Mouse (Mus musculus) E14TG2a.4 (cell line): ENCODE measurements around the gene Usp37.

Experiments used
- CTCF ChIP-seq: conservative IDR thresholded peaks from 2 replicates; pipeline ENCODE4 v1.5.1; 2014; ENCODE audit warnings: low read length
- NANOG ChIP-seq: IDR thresholded peaks from 2 replicates; pipeline ENCODE4 v1.6.1; 2014; ENCODE audit warnings: borderline replicate concordance, low read length, mixed read lengths

DNA sequence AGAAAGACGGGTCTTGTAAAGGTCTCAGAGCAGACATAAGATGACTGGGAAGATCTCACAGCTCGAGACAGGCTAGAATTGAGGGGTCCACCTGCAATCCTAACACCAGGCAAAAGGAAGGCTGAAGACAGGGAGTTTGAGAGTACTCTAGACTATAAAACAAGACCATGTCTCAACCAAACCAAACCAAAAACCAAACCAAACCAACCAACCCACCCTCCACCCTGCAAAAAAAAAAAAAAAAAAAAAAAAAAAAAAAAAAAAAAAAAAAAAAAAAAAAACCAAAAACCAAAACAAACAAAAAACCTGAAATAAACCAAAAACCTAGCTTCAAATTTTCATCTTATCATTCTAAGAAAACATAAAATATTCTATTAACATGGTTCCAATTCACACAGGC, 99.5 kb downstream of the Usp37 start:
- TF ChIP-seq CTCF = no peak
- TF ChIP-seq NANOG = no peak
